Mouse (Mus musculus): ENCODE measurements around the gene Alox8. TPM values are rescaled to one million over a fixed set of nuclear protein-coding genes. Genes with fewer than 3 reads are reported as not detected.

Gene Alox8
- polyA plus RNA-seq, 1 experiment: 0.18 TPM

DNA sequence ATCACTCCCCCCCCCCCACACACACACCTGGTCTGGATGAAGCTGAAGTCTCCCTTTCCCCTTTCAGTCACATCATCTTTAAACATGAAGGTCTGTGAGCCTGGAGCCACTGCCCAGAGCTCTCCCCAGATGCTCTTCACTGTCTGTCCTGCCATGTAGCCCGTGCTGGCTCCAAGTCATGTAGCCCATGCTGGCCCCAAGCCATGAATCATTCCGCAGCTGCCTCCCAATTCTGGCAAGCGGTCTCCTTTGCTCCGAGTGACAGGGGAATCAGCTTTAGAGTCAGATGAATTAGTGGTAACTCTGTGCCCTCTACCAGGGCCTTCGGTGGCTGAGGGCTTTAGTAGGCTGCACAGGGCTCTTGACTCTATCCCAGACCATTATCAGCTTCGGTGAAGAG, 47.9 kb downstream of the Alox8 start:
- no peak overlapping the region for H3K4me3 ChIP-seq (ENCODE audit: extremely low read depth, insufficient read depth, insufficient read length)
- no peak overlapping the region for H3K27ac ChIP-seq (ENCODE audit: insufficient read depth, low read length)
- no peak for TF ChIP-seq CTCF (IDR thresholded peaks at IDR 0.05; ENCODE audit: extremely low read depth, insufficient read depth, insufficient read length, insufficient replicate concordance)
- no peak for TF ChIP-seq POLR2A (IDR thresholded peaks at IDR 0.05; ENCODE audit: low read depth, low read length)
- no peaks in the 10 kb centered on the region for H3K4me1 ChIP-seq (ENCODE audit: control insufficient read depth, insufficient read depth, insufficient read length)
- no peak for DNase-seq (ENCODE audit: low read depth in 1 of 2, low spot score in 2 of 2)
- H3K36me3 ChIP-seq (ENCODE audit: control insufficient read depth, insufficient read depth, low read length): no peaks in the 10 kb centered on the region
- 80% methylated on average over 6 of the region's 6 CpGs for WGBS
- no peaks in the 10 kb centered on the region for H3K27me3 ChIP-seq (ENCODE audit: control insufficient read depth, insufficient read depth, low read length)

DNA sequence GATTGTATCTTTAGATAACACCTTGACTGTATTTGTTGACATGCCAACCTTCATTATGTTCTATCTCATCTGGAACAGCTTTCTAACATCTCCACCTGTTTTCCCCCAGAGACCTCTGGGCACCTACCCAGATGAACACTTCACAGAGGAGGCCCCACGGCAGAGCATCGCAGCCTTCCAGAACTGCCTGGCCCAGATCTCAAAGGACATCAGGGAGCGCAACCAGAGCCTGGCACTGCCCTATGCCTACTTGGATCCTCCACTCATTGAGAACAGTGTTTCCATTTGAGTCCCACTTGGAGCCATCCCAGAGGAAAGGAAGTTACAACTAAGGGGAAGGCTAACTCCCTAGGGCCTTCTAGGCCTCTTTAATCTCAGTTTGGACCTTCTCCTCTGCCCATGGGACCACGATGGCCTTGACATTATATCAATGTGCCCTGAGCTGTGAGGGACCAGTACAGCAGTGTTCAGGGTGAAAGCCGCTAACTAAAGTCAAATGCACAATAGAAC, 49.1 kb downstream of the Alox8 start:
- no peak for DNase-seq (ENCODE audit: low read depth in 1 of 2, low spot score in 2 of 2)
- Histone ChIP-seq H3K36me3 (ENCODE audit: control insufficient read depth, insufficient read depth, low read length) (no peaks in the 10 kb centered on the region), H3K4me3 (ENCODE audit: extremely low read depth, insufficient read depth, insufficient read length) (no peak overlapping the region), H3K27ac (ENCODE audit: insufficient read depth, low read length) (no peak overlapping the region), H3K4me1 (ENCODE audit: control insufficient read depth, insufficient read depth, insufficient read length) (no peaks in the 10 kb centered on the region), H3K27me3 (ENCODE audit: control insufficient read depth, insufficient read depth, low read length) (no peaks in the 10 kb centered on the region)
- 89% methylated on average over 5 of the region's 5 CpGs for WGBS
- no peak for TF ChIP-seq CTCF (IDR thresholded peaks at IDR 0.05; ENCODE audit: extremely low read depth, insufficient read depth, insufficient read length, insufficient replicate concordance)
- no peak for TF ChIP-seq POLR2A (IDR thresholded peaks at IDR 0.05; ENCODE audit: low read depth, low read length)

DNA sequence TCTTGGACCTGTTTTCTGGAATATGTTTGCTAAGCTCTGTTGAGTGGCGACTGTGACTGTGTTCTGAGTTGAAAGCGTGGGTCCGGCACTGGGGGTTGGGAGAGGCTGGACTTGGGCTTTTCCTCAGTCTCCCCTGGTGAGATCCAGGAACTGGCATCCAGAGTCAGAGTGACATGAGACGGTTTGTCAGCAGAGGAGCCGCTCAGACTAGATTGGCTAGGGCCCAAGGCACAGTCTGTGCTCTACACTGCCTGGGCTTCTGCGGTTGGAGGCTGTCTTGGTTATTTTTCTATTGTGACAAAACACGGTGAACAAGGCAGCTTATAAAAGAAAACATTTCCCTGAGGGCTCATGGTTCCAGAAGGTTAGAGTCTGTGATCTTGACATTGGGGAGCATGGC, 50.1 kb downstream of the Alox8 start:
- TF ChIP-seq POLR2A (IDR thresholded peaks at IDR 0.05; ENCODE audit: low read depth, low read length): no peak
- no peak for TF ChIP-seq CTCF (IDR thresholded peaks at IDR 0.05; ENCODE audit: extremely low read depth, insufficient read depth, insufficient read length, insufficient replicate concordance)
- 81% methylated on average over 7 of the region's 7 CpGs for WGBS
- H3K4me3 ChIP-seq (ENCODE audit: extremely low read depth, insufficient read depth, insufficient read length): no peak overlapping the region
- H3K27ac ChIP-seq (ENCODE audit: insufficient read depth, low read length): no peak overlapping the region
- no peaks in the 10 kb centered on the region for H3K4me1 ChIP-seq (ENCODE audit: control insufficient read depth, insufficient read depth, insufficient read length)
- no peaks in the 10 kb centered on the region for H3K27me3 ChIP-seq (ENCODE audit: control insufficient read depth, insufficient read depth, low read length)
- H3K36me3 ChIP-seq (ENCODE audit: control insufficient read depth, insufficient read depth, low read length): no peaks in the 10 kb centered on the region
- no peak for DNase-seq (ENCODE audit: low read depth in 1 of 2, low spot score in 2 of 2)

DNA sequence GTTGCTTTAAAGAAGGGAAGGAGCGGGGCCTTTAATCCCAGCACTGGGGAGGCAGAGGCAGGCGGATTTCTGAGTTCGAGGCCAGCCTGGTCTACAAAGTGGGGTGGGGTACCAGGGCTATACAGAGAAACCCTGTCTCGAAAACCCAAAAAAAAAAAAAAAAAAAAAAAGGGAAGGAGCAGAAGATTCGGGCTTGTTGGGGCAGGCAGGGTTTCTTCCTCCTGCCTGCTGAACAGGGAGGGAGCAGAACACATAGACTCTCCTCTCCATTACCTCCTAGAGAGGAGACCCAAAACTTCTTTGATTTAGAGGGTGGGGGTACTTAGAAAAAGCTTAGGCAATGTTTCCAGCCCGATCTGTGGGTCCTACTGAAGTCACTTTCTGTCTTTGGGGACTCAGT, 62.3 kb downstream of the Alox8 start:
- no peaks in the 10 kb centered on the region for H3K27me3 ChIP-seq (ENCODE audit: control insufficient read depth, insufficient read depth, low read length)
- no peak overlapping the region for H3K27ac ChIP-seq (ENCODE audit: insufficient read depth, low read length)
- TF ChIP-seq CTCF (IDR thresholded peaks at IDR 0.05; ENCODE audit: extremely low read depth, insufficient read depth, insufficient read length, insufficient replicate concordance): no peak
- no peak for TF ChIP-seq POLR2A (IDR thresholded peaks at IDR 0.05; ENCODE audit: low read depth, low read length)
- no peaks in the 10 kb centered on the region for H3K36me3 ChIP-seq (ENCODE audit: control insufficient read depth, insufficient read depth, low read length)
- no peak overlapping the region for H3K4me3 ChIP-seq (ENCODE audit: extremely low read depth, insufficient read depth, insufficient read length)
- DNase-seq (ENCODE audit: low read depth in 1 of 2, low spot score in 2 of 2): no peak
- 61% methylated on average over 6 of the region's 6 CpGs for WGBS
- H3K4me1 ChIP-seq (ENCODE audit: control insufficient read depth, insufficient read depth, insufficient read length): peaks cover 7% of the 10 kb centered on the region; the same call in 1 of the 2 replicates

DNA sequence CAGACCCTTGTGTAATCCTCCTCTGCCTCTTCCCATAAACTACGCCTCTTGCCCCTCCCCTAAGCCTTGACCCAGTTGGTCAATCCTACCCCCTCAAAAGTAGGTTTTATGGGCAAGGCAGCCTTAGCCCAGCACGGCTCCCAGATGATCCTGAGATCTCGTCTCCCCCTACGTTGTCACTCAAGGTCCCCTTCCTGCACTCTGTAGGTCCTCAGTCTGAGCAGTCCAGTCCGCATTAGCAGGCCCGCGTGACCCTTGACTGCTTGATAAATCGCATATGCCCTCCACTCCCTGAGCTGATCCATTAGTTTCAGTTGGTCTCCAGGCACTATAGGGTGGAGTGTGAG, 63.0 kb downstream of the Alox8 start:
- DNase-seq (ENCODE audit: low read depth in 1 of 2, low spot score in 2 of 2): no peak
- peaks cover 7% of the 10 kb centered on the region; the same call in 1 of the 2 replicates for H3K4me1 ChIP-seq (ENCODE audit: control insufficient read depth, insufficient read depth, insufficient read length)
- TF ChIP-seq POLR2A (IDR thresholded peaks at IDR 0.05; ENCODE audit: low read depth, low read length): no peak
- no peak for TF ChIP-seq CTCF (IDR thresholded peaks at IDR 0.05; ENCODE audit: extremely low read depth, insufficient read depth, insufficient read length, insufficient replicate concordance)
- H3K27ac ChIP-seq (ENCODE audit: insufficient read depth, low read length): no peak overlapping the region
- no peaks in the 10 kb centered on the region for H3K36me3 ChIP-seq (ENCODE audit: control insufficient read depth, insufficient read depth, low read length)
- H3K27me3 ChIP-seq (ENCODE audit: control insufficient read depth, insufficient read depth, low read length): no peaks in the 10 kb centered on the region
- peak overlapping the region; percentile 51; the same call in 1 of the 2 replicates for H3K4me3 ChIP-seq (ENCODE audit: extremely low read depth, insufficient read depth, insufficient read length)
- 76% methylated on average over 8 of the region's 8 CpGs for WGBS

Other genes with a start within 250 kb of the Alox8 start
- gene Arhgef15, start 240.4 kb downstream of the Alox8 start, polyA plus RNA-seq (2012; rRNA removed): 11.0 and 19.2 TPM in 2 replicates
- 13.1 and 13.8 TPM in 2 replicates for gene Slc25a35, start 229.7 kb downstream of the Alox8 start, polyA plus RNA-seq (2012; rRNA removed)
- gene Rangrf, start 222.7 kb downstream of the Alox8 start, polyA plus RNA-seq (2012; rRNA removed): 10.1 and 11.2 TPM in 2 replicates
- 14.0 and 16.8 TPM in 2 replicates for gene Pfas, start 189.4 kb downstream of the Alox8 start, polyA plus RNA-seq (2012; rRNA removed)
- 27.2 and 30.4 TPM in 2 replicates for gene Ctc1, start 181.9 kb downstream of the Alox8 start, polyA plus RNA-seq (2012; rRNA removed)
- 41.4 and 42.9 TPM in 2 replicates for gene Aurkb, start 152.2 kb downstream of the Alox8 start, polyA plus RNA-seq (2012; rRNA removed)
- gene Borcs6, start 138.1 kb downstream of the Alox8 start, polyA plus RNA-seq (2012; rRNA removed): 16.7 and 23.7 TPM in 2 replicates
- 7.0 and 14.6 TPM in 2 replicates for gene Tmem107, start 127.0 kb downstream of the Alox8 start, polyA plus RNA-seq (2012; rRNA removed)
- gene Vamp2, start 109.4 kb downstream of the Alox8 start, polyA plus RNA-seq (2012; rRNA removed): 94.2 and 95.7 TPM in 2 replicates
- gene Per1, start 102.6 kb downstream of the Alox8 start, polyA plus RNA-seq (2012; rRNA removed): 23.3 and 25.7 TPM in 2 replicates
- gene Hes7, start 77.4 kb downstream of the Alox8 start, polyA plus RNA-seq (2012; rRNA removed): 0.44 and 0.55 TPM in 2 replicates
- gene 9130213A22Rik, start 75.3 kb downstream of the Alox8 start, polyA plus RNA-seq (2012; rRNA removed): 0.40 and 0.69 TPM in 2 replicates
- 0.20 and 2.8 TPM in 2 replicates for gene Aloxe3, start 71.9 kb downstream of the Alox8 start, polyA plus RNA-seq (2012; rRNA removed)
- gene Alox12b, start 40.9 kb downstream of the Alox8 start, polyA plus RNA-seq (2012; rRNA removed): not detected in 2 replicates
- 0.02 and 0.04 TPM in 2 replicates for gene Gucy2e, start 39.2 kb upstream of the Alox8 start, polyA plus RNA-seq (2012; rRNA removed)
- 9.2 and 10.9 TPM in 2 replicates for gene Cntrob, start 125.9 kb upstream of the Alox8 start, polyA plus RNA-seq (2012; rRNA removed)
- gene Trappc1, start 126.1 kb upstream of the Alox8 start, polyA plus RNA-seq (2012; rRNA removed): 21.2 and 28.6 TPM in 2 replicates
- 0.92 and 1.2 TPM in 2 replicates for gene Kcnab3, start 128.4 kb upstream of the Alox8 start, polyA plus RNA-seq (2012; rRNA removed)
- 0.47 and 0.86 TPM in 2 replicates for gene Rnf227, start 142.6 kb upstream of the Alox8 start, polyA plus RNA-seq (2012; rRNA removed)
- 146 and 160 TPM in 2 replicates for gene Chd3, start 171.6 kb upstream of the Alox8 start, polyA plus RNA-seq (2012; rRNA removed)
- 82.3 and 105 TPM in 2 replicates for gene Naa38, start 197.6 kb upstream of the Alox8 start, polyA plus RNA-seq (2012; rRNA removed)
- 9.5 and 11.1 TPM in 2 replicates for gene Cyb5d1, start 197.8 kb upstream of the Alox8 start, polyA plus RNA-seq (2012; rRNA removed)
- gene Tmem88, start 200.4 kb upstream of the Alox8 start, polyA plus RNA-seq (2012; rRNA removed): 14.3 and 20.5 TPM in 2 replicates
- gene Kdm6b, start 215.8 kb upstream of the Alox8 start, polyA plus RNA-seq (2012; rRNA removed): 15.8 and 17.0 TPM in 2 replicates

All from spleen, adult 2 months (tissue).